In the genomic region with DNA sequence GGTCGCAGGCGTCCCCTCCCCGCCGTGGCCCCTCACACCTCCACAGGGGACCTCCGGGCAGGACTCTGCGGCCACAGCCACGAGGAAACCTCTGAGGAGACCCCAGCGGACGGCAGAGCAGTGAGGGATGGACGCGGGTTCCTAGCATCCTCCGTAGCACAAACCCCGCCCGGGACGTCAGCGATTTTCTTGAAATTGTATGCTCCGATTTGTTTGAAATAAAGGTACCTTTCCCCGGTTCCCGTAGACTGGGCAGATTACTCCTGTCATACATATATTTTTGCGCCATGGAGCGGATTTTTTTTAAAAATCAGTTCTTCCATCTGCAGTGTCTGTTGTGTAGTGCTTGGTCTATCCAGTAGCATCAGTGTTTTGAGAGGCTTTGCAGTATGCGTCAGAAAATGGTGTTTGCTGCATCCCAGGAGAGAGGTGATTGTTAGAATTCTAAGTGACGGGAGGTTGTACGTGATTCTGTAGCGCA, we compare ENCODE assay signal across 8 mouse cellular contexts. TPM values are rescaled to one million over a fixed set of nuclear protein-coding genes. Genes with fewer than 3 reads are reported as not detected.
A peak's percentile ranks its signal among the peaks of the same experiment; 100 is the strongest.
DNase-seq lines count a peak whose midpoint lies in the region; ATAC-seq and TF ChIP-seq lines count a peak whose summit lies in the region.

No protein-coding gene starts in this region.

- peak; percentile 81 for ATAC-seq in kidney, embryonic 14.5 days (ENCODE audit: low FRiP score, low TSS enrichment)
- ATAC-seq in intestine, embryonic 15.5 days, result peak; percentile 80
- peak; percentile 84 for ATAC-seq in midbrain, postnatal 0 days (ENCODE audit: low FRiP score)

- H3K4me2 ChIP-seq in kidney, embryonic 14.5 days (replicated peaks; ENCODE audit: low read depth, low read length), result peak overlapping the region; percentile 63
- peak overlapping the region; percentile 72 for H3K4me2 ChIP-seq in intestine, embryonic 15.5 days (replicated peaks)
- H3K4me2 ChIP-seq in midbrain, postnatal 0 days (ENCODE audit: low read depth, low read length, poor library complexity, severe bottlenecking), result peak overlapping the region; percentile 44

- H3K4me1 ChIP-seq in kidney, embryonic 14.5 days (ENCODE audit: control insufficient read depth, insufficient read depth, low read length), result 0 out of 2 replicates have a peak, but pooled peaks cover 2% of the 10 kb centered on the region
- H3K4me1 ChIP-seq in ES-E14 (ENCODE audit: control insufficient read depth in 2 of 2, insufficient read depth in 2 of 2, low read length in 2 of 2, poor library complexity in 1 of 2), result peaks cover 0 to 5% of the 10 kb centered on the region in 2 experiments; a peak in 1 of 4 replicates
- H3K4me1 ChIP-seq in intestine, embryonic 15.5 days (replicated peaks), result no peaks in the 10 kb centered on the region
- peaks cover 5% of the 10 kb centered on the region; the same call in 1 of the 2 replicates for H3K4me1 ChIP-seq in midbrain, postnatal 0 days (ENCODE audit: insufficient read depth, low read length)

- no peaks in the 10 kb centered on the region for H3K9me3 ChIP-seq in kidney, embryonic 14.5 days (ENCODE audit: control insufficient read depth, low read length)
- no peaks in the 10 kb centered on the region for H3K9me3 ChIP-seq in ES-E14 (ENCODE audit: control insufficient read depth, insufficient read depth, low read depth, low read length)
- no peaks in the 10 kb centered on the region for H3K9me3 ChIP-seq in intestine, embryonic 15.5 days
- no peaks in the 10 kb centered on the region for H3K9me3 ChIP-seq in midbrain, postnatal 0 days (ENCODE audit: low read length)

- H3K27me3 ChIP-seq in kidney, embryonic 14.5 days (ENCODE audit: control insufficient read depth, insufficient read depth, low read length), result no peaks in the 10 kb centered on the region
- no peaks in the 10 kb centered on the region for H3K27me3 ChIP-seq in intestine, embryonic 15.5 days (replicated peaks)
- no peaks in the 10 kb centered on the region for H3K27me3 ChIP-seq in midbrain, postnatal 0 days (ENCODE audit: insufficient read depth, low read length)

- peak overlapping the region; percentile 85 for H3K9ac ChIP-seq in kidney, embryonic 14.5 days (ENCODE audit: low read depth, low read length)
- peak overlapping the region; percentile 82 for H3K9ac ChIP-seq in ES-E14 (ENCODE audit: insufficient read depth, low read depth, low read length, poor library complexity, severe bottlenecking)
- H3K9ac ChIP-seq in intestine, embryonic 15.5 days, result peak overlapping the region; percentile 79
- H3K9ac ChIP-seq in midbrain, postnatal 0 days (replicated peaks; ENCODE audit: low read length, poor library complexity, severe bottlenecking), result peak overlapping the region; percentile 92

- no peak for TF ChIP-seq CTCF in midbrain, postnatal 0 days (IDR thresholded peaks at IDR 0.05)

- peak overlapping the region; percentile 77 for H3K4me3 ChIP-seq in kidney, embryonic 14.5 days (ENCODE audit: low read length)
- H3K4me3 ChIP-seq in ES-E14 (ENCODE audit: insufficient read depth in 1 of 2, low read depth in 1 of 2, low read length in 2 of 2, poor library complexity in 1 of 2, severe bottlenecking in 1 of 2), result peak overlapping the region; percentile 84 to 93
- peak overlapping the region; percentile 95 for H3K4me3 ChIP-seq in intestine, embryonic 15.5 days (replicated peaks)
- H3K4me3 ChIP-seq in midbrain, postnatal 0 days (ENCODE audit: low read depth, low read length), result peak overlapping the region; percentile 75

- DNase-seq in kidney, adult 11 months, result no peak
- DNase-seq in ES-E14 (ENCODE audit: low read depth, low spot score), result peak; percentile 26
- DNase-seq in embryo, embryonic 11.5 days (ENCODE audit: low read depth, low spot score), result peak; percentile 13
- DNase-seq in midbrain, postnatal 0 days (ENCODE audit: low spot score), result peak; percentile 68
- no peak for DNase-seq in thymus, postnatal 4 days
- no peak for DNase-seq in urinary bladder, postnatal 25 days (ENCODE audit: low spot score)

- H3K27ac ChIP-seq in kidney, embryonic 14.5 days (ENCODE audit: low read depth, low read length), result no peak overlapping the region
- H3K27ac ChIP-seq in ES-E14 (ENCODE audit: insufficient read depth, low read depth, low read length, poor library complexity, severe bottlenecking), result no peak overlapping the region
- H3K27ac ChIP-seq in intestine, embryonic 15.5 days, result peak overlapping the region; percentile 34
- peak overlapping the region; percentile 88 for H3K27ac ChIP-seq in midbrain, postnatal 0 days (ENCODE audit: low read depth, low read length)

- in situ Hi-C loops in ES-E14 (cut with MboI; ENCODE audit: low sequenced_read_pairs in 2 of 2, unreplicated experiment in 2 of 2), result no loop called here

- under 1% methylated on average over 25 of the region's 25 CpGs for WGBS in kidney, embryonic 14.5 days
- under 1% methylated on average over 25 of the region's 25 CpGs for WGBS in intestine, embryonic 15.5 days
- WGBS in midbrain, postnatal 0 days, result under 1% methylated on average over 25 of the region's 25 CpGs

- peaks cover 10% of the 10 kb centered on the region; the same call in 1 of the 2 replicates for H3K36me3 ChIP-seq in kidney, embryonic 14.5 days (ENCODE audit: control insufficient read depth, insufficient read depth, low read length)
- peaks cover 2% of the 10 kb centered on the region; the same call in 1 of the 2 replicates for H3K36me3 ChIP-seq in ES-E14 (ENCODE audit: control insufficient read depth, insufficient read depth, low read length, poor library complexity, severe bottlenecking)
- H3K36me3 ChIP-seq in intestine, embryonic 15.5 days, result no peaks in the 10 kb centered on the region
- peaks cover 8% of the 10 kb centered on the region; the same call in 1 of the 2 replicates for H3K36me3 ChIP-seq in midbrain, postnatal 0 days (ENCODE audit: insufficient read depth, low read length)

TF ChIP-seq in ES-E14, 5 proteins besides CTCF, POLR2A, EP300 and RAD21:
- no peak for TF ChIP-seq ZNF384 (IDR thresholded peaks at IDR 0.05; ENCODE audit: low read depth, low read length)
- TF ChIP-seq HCFC1 (IDR thresholded peaks at IDR 0.05; ENCODE audit: borderline replicate concordance, insufficient read depth, low read length), result no peak
- no peak for TF ChIP-seq CHD2 (IDR thresholded peaks at IDR 0.05; ENCODE audit: low read depth, low read length)
- no peak for TF ChIP-seq ZC3H11A (IDR thresholded peaks at IDR 0.05; ENCODE audit: borderline replicate concordance, low read depth, low read length)
- no peak for TF ChIP-seq MAFK (IDR thresholded peaks at IDR 0.05; ENCODE audit: insufficient read depth, low read depth, low read length)

RNA-seq across cellular contexts. Expression of gene Cplane1, which starts 0.4 kb away (rescaled TPM):
- polyA plus RNA-seq in kidney, embryonic 14.5 days (2014; fragmentation: Nextera tagmentation; extraction: Ambion mirVana), result 13.8 and 18.3 TPM in 2 replicates
- 13.5 and 17.7 TPM in 2 replicates for total RNA-seq in ES-E14 (2012; rRNA removed)
- 5.4 TPM in 2 replicates for polyA plus RNA-seq in intestine, embryonic 15.5 days (2015; fragmentation: Nextera tagmentation; extraction: Ambion mirVana)
- total RNA-seq in midbrain, postnatal 0 days (2014; rRNA removed), result 36.8 and 45.4 TPM in 2 replicates
- polyA plus RNA-seq in midbrain, postnatal 0 days (2015; fragmentation: Nextera tagmentation; extraction: Ambion mirVana), result 12.5 and 15.9 TPM in 2 replicates

Comparison
In these comparisons a context has a peak if more than half of its experiments do, and no peak if none do; other contexts are left out.
1. H3K27ac ChIP-seq: peak in intestine, embryonic 15.5 days (single experiment) and midbrain, postnatal 0 days (single experiment); none in kidney, embryonic 14.5 days (single experiment) and ES-E14 (single experiment).
2. DNase-seq: peak in ES-E14 (single experiment), embryo, embryonic 11.5 days (single experiment) and midbrain, postnatal 0 days (single experiment); none in kidney, adult 11 months (single experiment), thymus, postnatal 4 days (single experiment) and urinary bladder, postnatal 25 days (single experiment).
3. Peak in every context shown above with its lines, with median percentiles within 50 percentile points of each other: ATAC-seq, H3K4me2 ChIP-seq, H3K4me3 ChIP-seq and H3K9ac ChIP-seq.